Mouse (Mus musculus) layer of hippocampus, adult 18-20 months (tissue): Measurements from ENCODE around the gene Ntn1. TPM values are rescaled to one million over a fixed set of nuclear protein-coding genes. Genes with fewer than 3 reads are reported as not detected.

Source experiments
- DNase-seq, 2 experiments: peaks; one replicate each; pipeline ENCODE4 v3.0.0; 2022; ENCODE audit warnings: low spot score in 2 of 2
- total RNA-seq, 2 experiments: library from RNA; stranded (reverse); gene quantifications; 2 replicates each; pipeline ENCODE4 v1.2.3; 2021

The Ntn1 gene
- total RNA-seq, 2 experiments from 2014 or later = 5.7 to 6.9 TPM

DNA sequence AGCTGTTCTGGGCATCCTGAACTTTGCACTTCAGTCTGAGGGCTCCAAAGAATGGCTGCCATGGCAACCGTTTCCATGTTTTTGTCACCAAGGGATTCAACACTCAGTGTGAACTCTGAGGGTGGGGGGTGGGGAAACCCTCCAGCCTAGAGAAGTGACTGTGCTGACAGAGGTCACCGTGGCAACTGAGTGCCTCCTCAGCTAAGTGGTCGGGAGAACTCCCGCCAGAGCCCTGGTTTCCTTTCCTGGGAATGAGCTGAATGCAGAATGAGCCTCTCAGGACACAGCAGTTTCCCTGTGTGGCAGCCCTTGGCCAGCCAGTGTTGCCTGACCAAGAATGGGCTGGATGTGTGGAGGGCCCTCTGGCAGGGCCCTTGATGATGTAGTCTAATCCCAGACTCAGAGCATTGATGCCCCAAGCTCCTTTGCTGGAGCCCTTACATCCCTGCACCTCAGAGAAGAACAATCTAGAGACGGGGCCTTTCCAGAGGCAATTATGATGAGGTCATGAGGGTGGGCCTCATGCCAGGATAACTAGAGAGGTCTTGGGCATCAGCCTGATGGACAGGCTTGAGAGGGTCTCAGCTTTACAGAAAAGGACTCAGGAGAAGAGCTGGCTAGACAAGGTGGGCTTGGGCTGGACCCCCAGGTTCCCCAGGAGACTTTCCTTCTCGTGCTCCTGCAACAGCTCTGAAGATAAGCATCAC, 185.3 kb downstream of the Ntn1 start:
- no peak for DNase-seq

DNA sequence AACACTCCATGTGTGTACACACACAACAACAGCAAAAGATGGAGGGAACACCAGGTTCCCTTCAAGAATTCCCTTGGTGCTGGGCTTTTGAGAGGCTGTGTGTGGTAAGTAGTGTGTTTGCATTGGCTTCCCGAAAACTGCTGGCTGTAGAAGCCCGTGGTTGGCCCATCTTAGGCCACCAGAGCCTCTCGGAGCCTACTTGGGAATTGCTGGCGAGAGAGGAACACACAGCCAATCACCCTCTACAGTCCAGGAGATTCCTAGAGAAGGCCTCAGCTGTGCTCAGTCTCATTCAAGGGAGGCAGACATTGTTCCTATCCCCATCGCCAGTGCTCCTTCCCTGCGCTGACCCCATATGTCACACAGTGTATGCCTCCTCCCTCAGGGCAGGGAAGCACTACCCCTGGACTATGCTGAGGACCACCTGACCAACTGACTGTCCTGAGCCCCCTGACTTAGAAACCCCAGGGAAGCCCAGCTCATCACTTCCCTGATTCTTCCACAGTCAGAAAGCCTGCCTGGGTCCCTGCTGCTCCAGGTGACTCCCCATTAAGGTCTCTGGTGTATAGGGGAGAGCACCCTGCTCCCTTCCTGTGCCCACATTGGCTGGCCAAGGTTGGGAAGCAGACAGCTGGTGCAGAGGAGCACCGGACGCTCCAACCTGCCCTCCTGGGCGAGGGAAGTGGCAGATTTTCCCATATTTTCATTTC, 186.0 kb downstream of the Ntn1 start:
- DNase-seq = no peak

DNA sequence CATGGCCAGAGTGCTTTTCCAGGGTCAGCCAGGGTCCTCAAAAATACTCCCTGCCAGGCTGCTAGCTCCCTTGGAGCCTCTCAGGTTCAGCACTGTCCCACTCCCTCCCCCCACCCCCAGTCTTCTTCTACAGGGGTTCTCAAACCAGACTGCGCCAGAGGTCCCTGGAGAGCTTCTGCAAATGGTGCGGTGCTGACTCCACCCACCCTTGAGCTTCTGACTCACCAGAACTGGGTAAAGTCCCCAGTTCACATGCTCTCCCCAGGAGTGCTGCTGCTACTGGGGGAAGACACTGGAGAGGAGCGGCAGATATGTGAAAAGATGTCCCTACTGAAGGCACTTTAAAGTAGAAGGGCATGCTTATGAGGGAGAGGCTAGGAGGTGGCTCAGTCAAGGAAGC, 186.7 kb downstream of the Ntn1 start:
- DNase-seq = no peak

DNA sequence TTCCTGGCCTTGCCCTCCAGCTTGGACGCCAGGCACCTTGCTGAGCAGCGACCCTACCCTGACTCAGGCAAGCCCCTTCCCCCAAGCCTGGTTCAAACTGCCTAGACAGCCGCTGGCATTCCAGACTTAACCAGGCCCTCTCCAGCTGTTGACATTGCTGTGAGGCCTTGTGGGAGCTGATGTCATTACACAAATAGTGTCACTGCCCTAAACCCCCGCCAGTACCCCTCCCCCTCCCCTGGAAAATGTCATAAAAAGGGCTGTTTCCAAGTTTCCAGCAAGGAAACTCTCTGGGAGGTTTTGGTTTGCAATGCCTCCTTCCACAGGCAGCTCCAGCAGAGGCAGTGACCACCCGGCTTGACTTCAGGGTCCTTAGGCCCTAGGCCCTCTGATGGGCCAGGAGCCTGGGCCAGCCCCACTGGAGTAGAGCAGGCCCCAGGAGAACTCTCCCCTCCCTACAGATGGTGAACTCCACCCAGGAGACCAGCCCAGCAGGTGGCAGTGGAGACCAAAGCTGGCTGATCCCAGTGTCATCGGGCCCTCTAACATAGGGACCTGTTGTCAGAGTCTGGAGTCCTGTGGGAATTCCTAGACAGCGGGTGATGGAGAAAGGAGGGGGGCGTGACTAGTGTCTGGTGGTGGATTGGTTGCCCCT, 188.6 kb downstream of the Ntn1 start:
- peak in 1 of 2 experiments; percentile 26 for DNase-seq

DNA sequence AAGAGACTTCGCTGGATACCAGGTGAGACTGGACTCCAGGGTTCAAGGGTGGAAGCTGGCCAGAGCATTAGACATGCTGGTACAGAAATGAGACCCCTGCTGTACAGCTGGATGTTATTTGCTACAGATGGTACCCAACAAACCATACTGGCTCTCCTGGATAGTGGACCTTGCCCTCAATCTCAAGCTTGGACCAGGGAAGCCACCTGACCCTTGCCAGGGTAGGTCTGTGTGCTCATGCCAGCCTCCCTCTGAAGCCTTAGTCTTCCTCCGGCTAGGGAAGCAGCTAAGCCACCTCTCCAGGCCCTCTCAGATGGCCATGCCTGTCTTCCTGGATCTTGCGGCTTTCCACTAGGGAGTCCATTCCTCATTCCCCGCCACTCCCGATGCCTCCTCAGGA, 189.9 kb downstream of the Ntn1 start:
- no peak for DNase-seq

DNA sequence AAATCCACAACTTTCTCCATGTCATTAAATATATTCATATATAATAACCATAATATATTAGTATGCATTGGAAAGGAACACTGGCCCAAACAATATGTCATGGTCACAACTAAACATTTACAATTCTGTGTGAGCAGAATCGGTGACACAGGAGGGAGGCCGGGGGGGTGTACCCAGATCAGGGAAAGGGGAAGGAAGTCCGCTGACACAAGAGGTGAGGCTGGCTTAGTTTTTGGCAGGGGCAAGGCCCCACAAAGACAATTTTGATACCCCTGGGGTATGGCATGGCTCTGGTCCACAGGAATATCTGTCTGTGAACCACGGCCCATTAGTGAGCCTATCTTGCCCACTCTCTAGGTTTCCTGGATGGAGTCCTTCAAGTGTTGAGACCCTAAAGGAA, 191.1 kb downstream of the Ntn1 start:
- no peak for DNase-seq

DNA sequence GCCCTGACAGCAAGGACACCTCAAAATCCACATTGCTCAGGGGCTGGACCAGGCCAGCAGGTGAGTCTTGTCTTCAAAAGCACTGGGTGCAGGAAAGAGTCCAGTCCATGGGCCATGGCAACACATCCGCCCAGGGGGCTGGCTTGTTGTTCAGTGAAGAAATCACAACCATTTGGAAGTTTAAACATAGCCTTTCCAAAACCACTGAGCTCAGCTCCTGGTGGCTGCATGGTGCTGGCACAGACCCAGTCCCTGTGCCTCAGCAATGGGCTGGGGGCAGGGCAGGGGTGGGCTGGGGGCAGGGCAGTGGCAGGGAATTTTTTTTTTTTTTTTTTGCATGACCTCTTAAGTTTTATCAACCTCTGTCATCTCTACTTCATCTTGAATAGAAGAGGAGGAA, 192.0 kb downstream of the Ntn1 start:
- no peak for DNase-seq

DNA sequence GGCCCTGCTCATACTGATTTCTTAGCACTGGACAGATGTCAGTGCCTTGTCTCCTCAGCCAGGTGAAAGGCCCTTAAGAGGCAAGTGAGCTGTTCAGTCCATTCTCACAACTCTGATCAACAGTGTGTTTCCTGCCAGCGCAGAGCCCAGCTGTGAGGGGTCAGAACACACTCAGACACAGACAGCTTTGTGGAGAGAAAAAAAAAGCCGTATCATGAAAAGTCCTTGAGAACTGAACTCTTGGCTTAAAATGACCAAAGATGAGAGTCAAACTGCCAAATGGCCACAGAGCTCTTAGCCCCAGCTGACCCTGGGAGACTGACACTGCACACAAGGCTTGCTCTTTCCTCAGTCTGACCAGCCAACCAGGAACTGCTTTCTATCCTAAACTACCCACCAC, 192.6 kb downstream of the Ntn1 start:
- no peak for DNase-seq

DNA sequence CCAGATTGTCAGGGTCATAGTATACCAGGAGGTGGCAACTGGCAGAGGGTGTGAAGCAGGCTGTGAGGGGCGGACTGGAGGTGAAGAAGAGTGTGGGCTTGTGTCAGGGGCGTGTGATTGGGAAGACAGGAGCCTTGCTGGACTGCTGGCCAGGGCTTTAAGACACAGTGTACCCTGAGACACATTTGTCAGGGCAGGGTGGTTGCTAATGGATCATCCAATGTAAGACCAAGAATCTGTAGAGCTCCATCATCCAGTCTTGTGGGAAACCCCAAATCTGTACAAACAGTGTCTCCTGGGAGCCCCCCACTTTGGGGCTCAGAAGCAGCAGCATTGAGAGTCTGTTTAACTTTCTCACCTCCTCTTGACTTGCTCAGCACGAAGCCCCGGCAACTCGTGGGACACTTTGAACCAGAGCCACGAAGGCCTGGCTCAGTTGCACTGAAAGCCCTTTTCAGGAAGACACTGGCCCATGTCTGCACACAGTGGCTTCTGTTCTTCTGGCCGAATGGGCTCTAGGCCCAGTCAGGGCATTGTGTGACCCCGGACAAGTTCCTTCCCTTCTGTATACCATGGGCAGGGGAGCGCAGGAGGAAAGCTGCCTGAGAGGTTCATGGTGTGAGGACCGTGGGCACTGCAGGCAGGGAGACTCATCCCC, 194.9 kb downstream of the Ntn1 start:
- DNase-seq = peak in 1 of 2 experiments; percentile 51

DNA sequence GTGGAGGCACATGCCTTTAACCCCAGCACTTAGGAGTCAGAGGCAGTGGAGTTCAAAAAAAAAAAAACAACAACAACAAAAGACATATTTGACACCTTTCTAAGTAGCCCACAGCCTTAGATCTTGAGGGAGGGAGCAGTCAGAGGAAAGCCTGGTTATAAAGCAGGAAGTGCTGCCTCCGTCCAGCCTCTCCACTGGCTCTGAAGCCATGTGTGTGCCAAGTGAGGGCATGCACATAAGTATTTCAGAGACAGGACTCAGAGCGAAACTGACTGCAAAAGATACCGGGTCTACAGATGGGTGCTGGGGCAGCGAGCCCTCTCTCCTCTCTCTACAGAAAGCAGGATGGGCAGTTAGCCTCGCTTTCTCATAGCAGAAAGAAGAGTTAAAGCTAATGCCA, 196.2 kb downstream of the Ntn1 start:
- no peak for DNase-seq

DNA sequence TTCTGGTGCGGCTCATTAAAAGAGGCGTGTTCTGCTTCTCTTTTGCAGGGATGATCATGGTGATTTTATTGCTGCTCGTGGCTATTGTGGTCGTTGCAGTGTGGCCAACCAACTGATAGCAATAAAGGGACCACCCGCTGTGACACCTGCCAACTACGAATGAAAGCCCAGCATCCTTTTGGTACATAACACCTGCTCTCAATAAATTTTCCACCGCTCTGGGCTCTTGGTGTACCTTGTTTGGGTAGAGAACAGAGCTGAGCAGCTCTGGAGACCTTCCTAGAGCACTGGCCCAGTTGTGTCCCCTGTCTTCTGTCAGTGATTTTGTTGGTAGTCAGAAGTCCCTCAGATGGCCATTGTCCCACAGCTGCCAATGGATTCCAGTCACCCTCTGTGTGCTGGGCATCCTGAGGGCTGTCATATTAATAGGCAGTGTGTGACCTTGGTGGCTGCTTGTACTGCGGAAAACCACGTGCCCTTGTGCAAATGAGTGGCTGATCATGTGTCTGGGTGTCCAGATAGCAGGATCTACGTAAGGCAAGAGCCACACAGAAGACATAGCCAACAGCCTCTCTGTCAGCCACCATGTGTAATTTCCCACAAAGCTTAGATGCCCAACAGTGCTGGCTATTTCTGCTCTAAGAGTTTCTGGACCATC, 196.8 kb downstream of the Ntn1 start:
- no peak for DNase-seq

DNA sequence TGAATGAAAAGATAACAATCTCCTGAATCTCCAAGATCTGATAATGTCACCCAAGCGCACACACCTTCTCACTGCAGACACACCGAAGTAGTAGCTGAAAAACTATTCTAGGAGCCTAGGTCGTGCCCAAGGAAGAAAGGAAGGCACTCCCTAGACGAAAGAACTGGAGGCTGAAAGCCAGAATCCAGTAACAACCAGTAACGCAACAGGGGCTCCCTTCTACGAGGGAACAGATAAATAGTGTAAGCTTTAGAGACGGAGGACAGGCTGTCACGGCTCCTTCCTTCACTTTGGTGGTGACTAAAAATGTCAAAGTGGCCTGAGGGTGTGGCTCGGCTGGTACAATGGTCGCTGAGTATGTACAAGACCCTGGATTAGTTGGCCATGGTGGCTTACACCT, 198.1 kb downstream of the Ntn1 start:
- no peak for DNase-seq

DNA sequence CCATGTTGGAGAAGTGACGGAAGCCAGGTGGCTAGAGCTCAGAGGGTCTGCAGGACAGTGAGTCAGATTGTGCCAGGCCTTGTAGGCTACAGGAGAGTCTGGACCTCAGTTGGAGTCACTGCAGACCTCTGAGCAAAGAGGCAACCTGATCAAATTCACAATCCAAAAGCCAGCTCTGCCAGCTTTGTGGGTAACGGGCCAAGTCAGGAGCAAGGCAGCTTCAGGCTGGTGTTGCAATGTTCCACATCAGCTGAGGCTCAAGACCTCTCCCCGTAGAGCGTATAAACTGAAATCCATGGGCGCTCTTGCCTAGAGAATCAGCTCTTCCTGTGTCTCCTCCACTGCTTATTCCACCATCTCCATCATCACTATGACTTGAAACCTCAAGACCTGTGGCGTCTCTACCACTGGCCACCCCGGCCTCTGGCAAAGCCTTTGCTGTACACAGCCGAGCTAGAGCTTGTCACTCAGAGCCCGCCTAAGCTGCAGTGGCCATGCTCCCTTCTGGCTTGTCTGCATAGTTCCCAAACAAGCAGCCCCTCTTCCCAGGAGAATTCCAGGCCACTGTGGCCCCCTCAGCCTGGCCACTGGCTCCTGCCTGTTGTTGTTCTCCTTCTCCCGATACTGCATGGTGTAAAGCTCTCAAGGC, 198.7 kb downstream of the Ntn1 start:
- no peak for DNase-seq

DNA sequence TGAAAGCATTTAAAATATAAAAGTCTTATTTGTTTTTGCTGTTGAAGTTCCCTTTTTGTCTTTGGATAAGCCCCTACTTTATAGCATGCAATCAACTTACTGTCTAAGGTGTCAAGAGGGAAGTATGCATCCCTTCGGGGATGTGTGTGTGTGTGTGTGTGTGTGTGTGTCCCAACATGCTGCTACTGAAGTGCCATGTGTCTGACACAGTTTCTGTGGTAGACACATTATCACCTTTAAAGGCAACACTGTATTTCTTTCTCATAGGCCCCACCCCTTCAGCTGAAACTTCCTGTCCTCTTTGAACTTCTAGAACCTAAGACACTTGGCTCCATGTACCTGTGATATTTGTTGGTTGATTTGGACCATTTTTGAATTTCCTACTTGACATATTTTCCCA, 199.6 kb downstream of the Ntn1 start:
- DNase-seq = no peak

DNA sequence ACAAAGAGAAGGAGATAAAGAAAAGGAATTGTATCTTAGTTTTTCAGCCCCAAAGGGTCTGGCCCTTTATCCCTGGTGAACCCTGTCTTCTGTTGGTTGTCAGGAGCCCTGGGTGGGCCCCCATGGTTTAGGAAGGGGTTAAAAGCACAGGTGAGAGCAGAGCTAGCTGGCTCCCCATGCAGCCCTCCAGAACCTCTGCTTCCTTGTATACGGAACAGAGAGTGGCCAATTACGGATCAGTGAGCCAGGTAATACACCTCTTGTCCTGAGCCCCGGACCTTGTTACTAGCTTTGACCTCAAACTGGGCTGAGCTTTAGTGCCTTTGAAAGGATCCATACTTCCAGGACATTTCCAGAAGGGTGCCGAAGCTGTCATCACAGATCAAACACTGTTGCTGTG, 200.1 kb downstream of the Ntn1 start:
- no peak for DNase-seq

DNA sequence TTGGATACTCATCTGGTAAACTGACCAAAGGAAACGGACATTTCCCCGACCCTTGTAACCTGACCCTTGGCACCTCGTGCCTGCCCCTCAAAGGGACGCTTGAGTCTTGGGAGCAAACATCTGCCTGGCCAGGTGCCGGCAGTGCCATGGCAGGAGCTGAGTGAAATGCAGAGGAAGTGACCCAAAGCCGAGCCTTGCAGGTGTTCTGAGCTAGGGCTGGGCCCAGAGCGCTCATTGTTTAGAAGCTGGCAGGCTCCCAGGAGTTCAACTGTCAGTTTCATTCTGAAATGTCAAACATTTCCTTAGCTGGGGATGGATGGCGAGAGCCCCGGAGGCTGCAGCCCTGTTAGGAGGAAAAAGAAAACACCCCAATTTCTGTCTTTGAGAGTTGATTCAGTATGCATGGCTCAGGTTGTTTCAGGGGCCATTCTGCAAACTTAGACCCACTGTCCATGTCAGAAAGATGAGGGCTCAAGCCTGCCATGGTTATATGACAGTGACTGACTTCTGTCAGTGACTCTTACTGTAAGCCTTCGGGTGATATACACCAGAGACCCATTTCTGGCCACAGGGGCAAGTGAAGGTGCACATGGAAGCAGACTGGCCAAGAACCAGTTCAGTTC, 200.7 kb downstream of the Ntn1 start:
- DNase-seq = no peak

DNA sequence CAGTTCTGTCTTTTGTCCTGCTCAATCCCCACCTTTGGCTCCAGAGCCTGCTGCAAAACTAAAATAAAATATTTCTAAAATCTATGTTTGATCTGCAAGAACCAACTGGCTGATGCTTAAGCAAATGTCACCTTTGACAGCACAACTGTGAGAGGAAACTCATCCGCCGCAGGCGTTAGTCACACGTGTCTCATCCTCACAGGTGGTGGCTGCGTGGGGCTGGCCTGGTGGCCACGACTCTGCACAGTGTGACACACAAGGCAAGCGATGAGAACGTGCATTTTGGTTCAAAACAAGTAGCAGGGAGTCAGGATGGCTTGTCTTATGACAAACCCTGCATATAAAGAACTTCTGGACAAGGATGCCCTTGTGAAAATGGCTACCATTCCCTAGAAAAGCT, 201.5 kb downstream of the Ntn1 start:
- DNase-seq = no peak

DNA sequence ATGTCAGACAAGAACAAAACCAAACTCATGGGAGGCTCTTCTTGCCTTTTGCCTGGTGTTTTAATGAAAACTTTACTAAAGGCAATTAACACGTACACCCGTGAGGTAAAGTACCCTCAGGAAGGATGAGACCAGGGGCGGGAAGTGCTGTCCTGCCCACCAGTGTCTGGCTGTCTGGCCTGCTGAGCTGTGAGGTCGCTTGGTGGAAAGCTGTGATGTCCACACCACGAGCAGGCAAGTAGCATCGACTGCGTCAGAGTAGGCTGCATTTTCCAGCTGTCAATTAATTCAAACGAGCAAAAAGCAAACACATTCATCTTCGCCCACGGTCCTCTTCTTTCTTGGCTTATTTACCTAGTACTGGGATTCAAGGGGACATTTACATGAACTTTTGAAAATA, 201.9 kb downstream of the Ntn1 start:
- no peak for DNase-seq

DNA sequence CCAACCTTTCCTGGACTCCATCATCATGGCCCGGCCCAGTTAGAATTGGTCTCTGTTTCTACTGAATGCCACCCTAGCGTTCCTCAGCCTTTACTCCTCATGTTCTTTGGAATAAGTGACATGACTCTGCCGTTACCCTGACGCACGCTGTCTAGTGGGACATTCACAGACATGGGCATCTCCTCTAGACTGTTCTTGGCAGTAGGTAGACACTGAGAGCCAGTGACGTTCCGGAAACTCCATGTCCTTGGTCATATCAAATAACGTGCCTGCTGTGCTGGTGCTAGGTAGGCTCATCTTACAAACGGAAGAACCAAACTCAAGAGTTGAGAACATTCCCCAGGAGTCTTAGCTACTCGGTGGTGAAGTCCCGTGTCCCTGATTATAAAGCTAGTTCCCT, 203.2 kb downstream of the Ntn1 start:
- DNase-seq = no peak

DNA sequence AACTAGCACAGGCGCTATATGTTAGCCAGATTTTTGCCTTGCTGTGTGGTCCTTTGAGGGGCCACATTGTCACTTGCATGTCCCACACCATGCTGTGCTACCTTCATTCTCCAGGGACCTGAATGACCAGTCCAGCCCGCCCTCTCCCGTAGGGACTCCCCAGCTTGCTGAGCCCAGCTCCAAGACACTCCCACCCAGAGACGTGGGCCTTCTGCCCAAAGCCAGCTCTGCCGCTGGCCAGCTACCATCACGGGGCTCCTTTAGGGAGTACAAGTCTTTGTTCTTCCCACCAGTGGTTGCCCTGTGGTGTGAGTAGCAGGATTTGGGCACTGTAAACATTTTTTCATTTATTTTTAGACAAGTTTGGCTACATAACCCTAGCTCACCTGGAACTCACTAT, 204.1 kb downstream of the Ntn1 start:
- no peak for DNase-seq
